Mouse (Mus musculus) common myeloid progenitor, adult 5-6 weeks (primary cell): ENCODE results near the gene Sf3b3. TPM values are rescaled to one million over a fixed set of nuclear protein-coding genes. Genes with fewer than 3 reads are reported as not detected.
A peak's percentile ranks its signal among the peaks of the same experiment; 100 is the strongest.
"Not testable (repeated sequence)": the region's sequence is repeated elsewhere in the genome, so short reads cannot be mapped to it uniquely, and the experiment has no call there.

Source experiments
- ATAC-seq: replicated peaks from 2 replicates; pipeline ENCODE4 v1.8.0; 2016; ENCODE audit warnings: low read depth, mild to moderate bottlenecking, moderate TSS enrichment, inconsistent platforms; ENCODE audit not compliant: poor library complexity, severe bottlenecking
- total RNA-seq: library from RNA; stranded (forward); fragments of 200-1000, 187-1606 nt; gene quantifications from 2 replicates; pipeline ENCODE4 v1.2.3, GENCODE M21; 2017

The Sf3b3 gene
- 201 and 202 TPM in 2 replicates for total RNA-seq

DNA sequence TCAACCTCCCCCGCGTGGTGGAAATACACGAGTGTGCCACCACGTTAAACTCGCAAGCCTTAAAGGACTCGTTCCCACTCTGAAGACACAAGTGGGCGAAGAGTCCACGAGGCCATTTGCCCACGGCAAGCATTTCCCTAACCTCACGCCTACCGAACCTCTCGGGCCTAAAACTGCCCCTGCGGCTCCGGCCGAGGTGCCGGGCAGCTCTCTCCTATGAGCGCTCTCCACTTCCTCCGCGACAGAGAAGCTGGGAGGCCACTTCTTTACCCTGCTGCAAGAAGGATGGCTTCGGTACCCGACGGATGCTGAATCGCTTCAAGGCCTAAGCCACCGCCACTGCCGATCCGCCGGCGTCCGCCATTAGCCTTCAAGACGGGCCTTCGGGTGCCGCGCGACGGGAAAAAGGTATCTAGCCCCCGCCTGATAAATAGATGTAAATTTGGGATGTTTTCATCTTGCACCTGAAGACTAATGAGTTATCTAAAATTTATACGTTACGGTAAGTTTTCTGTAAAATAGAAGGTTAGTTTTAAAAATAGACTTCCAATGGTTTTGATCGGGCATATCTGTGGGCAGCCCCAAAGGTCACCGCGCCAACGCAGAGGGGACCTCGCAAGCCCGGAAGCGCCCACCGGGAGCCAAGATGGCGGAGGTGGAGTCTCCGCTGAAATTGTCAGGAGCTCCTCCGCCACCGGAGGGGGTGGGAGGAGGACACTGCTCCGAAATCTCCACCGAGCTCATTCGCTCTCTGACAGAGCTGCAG is at the start of gene Sf3b3, which contains the start of gene Cog4:
Gene Sf3b3 (minus strand): TSS at position 383 of the 766 bp plus-strand sequence.
Gene Cog4 (plus strand): TSS at position 196 of the 766 bp plus-strand sequence.
- peak; percentile 95 for ATAC-seq

DNA sequence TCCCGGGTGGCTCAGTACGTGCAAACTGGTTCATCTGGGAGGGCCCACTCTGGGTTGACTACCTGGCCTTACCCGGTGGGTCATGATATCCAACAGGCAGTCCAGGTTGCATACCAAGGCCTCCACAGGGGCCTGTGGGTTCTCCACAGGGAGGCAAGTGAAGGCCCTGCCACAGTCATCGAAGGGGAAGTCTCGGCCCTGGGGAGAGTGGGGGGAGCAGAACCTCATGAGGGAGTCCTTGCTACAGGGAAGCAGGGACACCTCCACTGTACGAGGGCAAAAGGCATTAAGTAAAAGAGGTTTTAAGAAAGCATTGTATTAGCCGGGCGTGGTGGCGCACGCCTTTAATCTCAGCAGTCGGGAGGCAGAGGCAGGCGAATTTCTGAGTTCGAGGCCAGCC is 49.2 kb upstream of the Sf3b3 start:
- ATAC-seq, result no peak

DNA sequence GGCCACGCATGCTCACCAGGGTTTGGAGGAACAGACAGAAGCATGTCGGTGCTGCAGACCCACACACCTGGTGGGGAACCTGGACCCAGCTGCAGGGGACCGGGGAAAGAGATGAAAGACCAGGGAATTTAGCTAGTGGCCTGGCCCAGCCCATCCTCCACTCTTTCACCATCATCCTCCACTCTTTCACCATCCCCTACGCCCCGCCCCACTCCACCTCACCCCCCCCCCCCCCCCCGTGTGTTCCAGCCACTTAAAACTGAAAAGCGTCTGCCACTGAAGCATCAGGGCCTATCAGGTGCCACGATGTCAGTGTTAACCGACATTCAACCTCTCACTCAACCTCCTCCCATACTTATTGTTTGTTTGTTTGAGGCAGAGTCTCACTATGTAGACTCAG is 48.7 kb upstream of the Sf3b3 start:
- ATAC-seq, result no peak

DNA sequence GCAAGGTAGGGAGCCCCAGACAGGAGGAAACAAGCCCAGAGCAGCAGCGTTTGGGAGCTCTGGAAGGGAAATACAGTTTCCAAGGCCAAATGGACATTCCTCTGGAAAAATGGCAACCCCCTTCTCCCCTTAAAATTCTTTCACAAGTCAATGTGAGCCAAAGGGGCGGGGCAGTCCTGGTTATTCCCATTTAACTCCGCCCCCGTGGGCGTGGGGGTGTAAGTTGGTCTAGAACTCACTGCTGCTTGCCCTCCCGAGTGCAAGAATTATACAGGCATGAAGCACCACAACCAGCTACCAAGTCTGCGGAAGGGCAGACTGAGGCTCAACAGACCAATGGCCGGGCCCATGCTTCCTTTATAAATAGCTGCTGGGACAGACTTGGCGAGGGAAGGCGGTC is 48.3 kb upstream of the Sf3b3 start:
- ATAC-seq, result no peak

DNA sequence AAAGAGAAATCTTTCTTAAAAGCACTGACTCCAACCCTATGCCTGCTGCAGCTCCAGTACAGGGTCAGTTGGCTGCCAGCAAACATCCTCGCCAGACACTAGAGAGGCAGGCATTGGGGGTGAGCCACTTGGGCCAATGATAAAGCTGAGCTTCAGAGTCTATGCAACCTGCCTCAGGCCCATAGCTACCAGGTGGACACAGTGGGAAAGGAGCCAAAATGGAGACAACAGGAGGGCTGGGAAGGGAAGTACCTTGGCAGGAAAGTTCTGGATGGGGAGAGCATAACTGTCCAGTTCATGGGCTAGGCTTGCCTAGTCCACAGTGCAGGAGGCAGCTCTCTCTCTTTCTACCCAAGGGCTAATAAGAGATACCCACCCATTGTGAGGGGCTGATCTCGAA is 46.3 kb upstream of the Sf3b3 start:
- ATAC-seq, result no peak

DNA sequence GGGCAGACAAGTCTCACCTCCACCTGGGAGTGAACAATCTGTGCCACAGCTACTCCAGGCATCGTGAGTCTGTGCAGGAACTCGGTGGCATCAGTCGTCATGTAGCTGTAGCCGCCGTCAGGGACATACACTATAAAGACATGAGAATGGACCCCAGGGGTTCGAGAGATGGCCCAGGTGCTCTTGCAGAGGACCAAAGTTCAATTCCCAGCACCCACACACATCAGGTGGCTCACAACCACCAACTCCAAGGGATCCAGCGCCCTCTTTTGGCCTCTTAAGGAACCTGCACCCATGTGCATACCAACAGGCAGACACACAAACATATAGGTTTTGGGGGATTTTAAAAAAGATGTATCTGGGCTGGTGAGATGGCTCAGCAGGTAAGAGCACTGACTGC is 45.5 kb upstream of the Sf3b3 start:
- no peak for ATAC-seq

DNA sequence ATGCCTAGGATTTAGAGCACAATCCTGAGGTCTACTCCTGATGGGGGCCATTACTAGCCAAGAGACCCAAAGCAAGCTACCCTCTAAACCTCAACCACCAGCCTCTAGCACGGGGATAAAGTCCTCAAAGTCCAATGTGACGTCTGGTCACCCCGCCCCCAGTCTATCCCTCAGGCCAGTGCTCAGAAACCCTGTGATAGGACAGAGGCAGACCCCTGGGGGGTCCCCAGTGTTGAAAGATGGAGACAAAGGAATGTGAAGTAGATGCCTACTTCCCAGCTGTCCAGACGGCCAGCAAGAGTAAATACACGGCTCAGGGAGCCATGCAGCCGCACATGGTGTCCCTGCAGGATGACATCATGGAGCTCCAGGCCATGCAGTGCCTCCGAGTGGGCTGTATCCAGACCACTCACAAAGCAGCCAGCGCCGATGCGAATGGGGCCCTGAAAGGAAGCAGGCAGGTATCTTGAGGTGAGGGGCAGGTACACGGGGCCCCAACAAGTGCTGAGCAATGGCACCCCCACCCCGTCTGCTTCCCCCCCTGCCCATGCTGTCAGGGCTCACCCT is 43.4 kb upstream of the Sf3b3 start:
- ATAC-seq, result no peak

DNA sequence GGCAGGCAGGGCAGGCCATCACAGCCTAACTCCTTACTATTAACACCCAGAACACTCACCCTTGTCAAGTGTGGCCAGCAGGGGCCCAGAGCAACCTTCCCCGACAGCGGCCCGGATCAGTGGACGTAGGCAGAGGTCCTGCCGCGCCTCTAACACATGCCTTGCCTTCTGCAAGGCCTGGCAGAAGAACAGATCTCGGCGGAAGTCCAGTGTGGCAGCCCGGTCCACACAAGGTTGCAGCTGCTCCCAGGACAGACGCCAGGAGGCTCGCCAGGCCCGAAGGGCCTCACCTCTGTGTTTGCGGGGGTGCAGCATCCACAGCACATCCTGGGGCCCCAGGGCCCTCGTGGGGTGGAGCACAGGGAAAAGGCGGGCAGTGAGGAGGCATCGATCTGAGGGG is 42.3 kb upstream of the Sf3b3 start:
- ATAC-seq, result no peak

DNA sequence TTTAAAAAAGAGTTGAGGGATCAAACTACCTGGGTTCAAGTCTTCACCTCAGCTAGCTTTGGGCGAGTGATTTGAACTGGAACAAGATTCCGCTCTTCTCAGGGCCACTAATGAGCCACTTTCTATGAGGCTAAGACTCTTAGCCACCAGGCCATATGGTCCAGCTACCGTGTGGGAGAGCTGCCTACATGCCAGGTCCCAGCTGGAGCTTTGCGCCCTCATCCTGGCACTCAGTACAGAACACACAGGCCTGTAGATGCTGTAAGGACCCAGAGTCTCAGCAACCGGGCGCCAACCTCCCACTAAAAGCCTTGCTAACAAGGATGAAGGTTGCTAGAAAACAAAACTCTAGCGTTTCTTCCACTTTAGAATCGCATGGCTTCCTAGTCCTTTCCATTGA is 41.9 kb upstream of the Sf3b3 start:
- ATAC-seq, result no peak

DNA sequence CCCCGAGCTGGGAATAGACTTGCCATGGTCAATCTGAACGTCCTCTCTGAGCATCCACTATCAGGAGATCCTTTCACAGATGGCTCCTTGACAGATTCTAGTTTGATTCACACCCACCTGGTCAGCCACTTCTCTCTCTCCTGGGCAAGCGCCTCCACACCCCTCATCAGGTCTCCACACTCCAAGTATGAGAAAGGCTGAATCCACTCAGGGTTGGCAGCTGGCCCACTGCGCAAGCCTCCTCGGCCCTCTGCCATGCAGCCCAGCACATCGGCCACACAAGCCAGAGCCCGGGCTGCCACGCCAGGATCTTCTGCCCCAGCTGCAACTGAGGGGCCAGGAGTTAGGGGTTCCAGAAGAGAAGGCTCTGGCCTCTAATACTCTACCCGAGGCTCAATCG is 41.0 kb upstream of the Sf3b3 start:
- ATAC-seq, result no peak

DNA sequence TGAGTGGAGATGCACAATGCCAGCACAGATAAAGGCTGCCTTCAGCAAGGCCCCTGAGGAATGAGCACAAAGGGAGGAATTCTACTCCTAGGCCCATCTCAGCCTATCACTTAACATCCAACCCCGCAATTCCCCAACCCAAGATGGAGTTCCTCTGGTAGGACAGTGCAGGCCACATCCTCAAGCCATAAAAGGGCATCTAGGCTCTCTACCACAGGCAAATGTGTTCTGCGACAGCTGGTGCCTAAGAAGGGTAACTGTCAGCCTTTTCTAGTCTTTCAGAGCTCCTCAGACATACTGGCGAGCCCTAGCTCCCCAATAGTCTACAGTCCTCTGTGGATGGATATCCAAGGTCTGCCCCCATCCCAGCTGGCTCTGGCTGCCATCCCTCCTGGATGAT is 40.0 kb upstream of the Sf3b3 start:
- ATAC-seq, result no peak

DNA sequence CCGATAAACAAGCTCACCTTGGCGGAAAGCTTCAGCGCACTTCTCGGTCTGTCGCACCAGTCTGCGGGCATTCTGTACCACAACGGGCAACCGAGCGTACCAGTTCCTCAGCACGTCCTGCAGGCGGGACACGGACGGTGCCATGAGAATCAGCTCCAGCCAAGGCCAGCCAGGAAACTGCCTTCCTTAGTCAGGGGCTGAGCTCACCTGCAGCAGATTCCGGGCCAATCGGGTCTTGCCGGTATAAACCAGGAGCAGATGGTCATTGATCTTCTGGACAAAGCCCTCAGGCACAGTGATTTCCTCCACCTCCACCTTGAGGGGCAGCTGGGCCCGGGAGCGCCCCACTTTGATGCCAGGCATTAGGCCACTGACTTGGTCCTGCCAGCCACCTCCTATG is 37.2 kb upstream of the Sf3b3 start:
- ATAC-seq, result no peak

DNA sequence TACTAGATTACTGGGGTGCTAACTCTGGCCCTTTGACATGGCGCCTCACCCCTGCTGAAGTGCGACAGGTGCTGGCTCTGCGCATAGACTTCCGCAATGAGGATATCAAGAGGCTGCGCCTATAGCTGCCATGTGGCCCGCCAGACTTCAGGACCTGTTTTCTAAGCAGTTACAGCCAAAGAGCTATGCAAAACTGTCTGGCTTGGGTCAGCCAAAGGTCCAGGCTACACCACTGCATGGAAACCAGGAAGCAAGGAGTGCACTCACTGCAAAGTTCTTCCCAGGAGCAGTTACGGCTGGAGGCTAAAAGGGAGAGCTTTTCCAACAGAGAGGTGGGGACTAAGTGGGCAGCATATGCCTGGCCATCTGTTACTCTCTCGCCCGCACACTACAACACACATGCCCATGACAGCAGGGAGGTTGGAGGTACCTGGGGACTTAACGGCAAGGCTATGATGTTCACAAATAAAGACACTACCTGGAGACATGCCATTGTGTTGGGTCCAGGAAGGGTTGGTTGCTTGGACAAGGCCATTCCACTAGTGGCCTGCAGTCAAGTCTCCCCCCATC is 35.2 kb upstream of the Sf3b3 start:
- ATAC-seq, result no peak

DNA sequence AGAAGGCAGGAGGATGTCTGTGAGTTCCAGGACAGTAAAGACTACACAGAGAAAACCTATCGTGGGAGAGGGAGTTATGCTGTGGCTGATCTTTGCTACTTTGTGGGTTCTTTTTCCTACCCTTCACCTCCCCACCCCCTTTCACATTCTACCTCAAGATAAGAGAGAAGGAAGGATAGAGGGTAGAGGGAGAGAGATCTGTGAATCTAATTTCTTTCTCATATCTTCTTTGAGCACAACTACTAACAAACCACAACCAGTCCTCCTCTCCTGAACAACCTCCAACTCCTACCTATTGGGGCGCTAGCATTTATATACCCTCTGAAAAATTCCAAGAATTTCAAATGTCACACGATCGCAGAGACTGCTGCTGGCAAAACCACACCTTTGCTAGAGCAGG is 31.3 kb upstream of the Sf3b3 start:
- peak; percentile 36; the same call in 1 of the 2 replicates for ATAC-seq

DNA sequence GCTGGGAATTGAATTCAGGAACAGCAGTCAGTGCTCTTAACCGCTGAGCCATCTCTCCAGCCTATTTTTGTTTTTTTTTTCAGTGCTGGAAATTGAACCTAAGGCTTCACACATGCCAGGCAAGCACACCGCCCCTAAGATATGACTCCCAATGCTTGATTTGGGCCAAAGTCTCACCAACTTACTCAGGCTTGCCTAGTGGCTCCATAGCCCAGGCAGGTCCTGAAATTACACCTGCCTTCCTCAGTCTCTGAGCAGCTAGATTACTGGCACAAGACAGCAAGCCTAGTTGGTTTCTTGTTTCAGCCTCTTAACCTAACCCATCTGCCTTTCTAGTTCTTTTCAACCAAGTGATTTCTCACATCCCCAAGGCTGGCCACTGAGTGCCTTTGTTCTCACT is 23.9 kb upstream of the Sf3b3 start:
- ATAC-seq, result no peak

DNA sequence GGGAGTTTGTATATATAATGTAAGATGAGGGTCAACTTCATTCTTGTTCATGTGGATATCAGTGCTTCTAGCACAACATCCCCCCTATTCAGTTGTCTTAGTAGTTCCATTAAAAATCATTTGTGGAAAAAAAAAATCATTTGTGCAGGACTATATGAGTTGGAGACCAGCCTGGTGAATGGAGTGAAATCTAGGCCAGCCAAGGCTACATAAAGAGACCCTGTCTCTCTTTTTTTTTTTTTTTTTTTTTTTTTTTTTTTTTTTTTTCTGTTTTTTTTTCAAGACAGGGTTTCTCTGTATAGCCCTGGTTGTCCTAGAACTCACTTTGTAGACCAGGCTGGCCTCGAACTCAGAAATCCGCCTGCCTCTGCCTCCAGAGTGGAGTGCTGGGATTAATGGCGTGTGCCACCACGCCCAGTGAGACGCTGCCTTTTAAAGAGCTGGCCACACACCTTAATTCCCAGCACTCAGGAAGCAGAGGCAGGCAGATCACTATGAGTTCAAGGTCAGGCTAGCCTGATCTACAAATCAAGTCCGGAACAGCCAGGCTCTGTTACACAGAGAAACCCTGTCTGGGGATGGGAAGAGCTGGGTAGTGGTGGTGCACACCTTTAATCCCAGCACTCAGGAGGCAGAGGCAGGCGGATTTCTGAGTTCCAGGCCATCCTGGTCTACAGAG is 14.9 kb upstream of the Sf3b3 start:
- ATAC-seq, result not testable (repeated sequence)

DNA sequence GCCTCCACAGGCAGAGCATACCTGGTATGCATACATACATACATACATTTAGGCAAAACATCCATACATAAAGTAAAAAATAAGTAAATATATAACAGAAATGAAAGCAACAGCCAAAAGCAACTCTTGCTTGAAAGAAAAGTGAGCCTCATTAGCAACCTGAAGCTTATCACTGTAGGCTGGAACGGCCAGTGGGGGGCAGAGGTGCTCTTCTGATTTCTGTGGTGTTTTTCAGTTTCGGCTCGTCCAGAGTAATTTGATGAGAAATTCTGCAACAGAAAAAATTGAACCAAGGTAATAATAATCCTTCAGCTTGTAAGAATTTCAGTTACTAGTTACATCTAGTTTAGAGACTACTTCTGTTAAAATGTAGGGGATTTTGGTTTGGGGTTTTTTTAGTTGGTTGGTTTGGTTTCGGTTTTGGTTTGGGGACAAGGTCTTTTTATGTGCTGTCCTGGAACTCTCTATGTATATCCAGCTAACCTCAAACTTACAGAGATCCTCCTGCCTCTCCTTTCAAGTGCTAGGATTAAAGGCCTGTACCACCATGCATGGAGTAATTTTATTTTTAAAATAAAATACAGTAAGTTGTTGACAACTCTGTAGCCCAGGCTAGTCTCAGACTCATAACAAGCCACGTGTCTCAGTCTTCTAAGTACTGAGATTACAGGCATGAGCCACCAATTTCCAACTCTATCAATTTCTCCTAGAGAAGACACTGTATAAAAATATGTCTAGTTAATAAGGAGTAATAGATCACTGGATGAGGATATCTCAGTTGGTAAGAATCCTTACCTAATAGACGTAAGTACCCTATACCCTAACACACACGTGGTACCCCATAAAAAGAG is 13.3 kb upstream of the Sf3b3 start:
- ATAC-seq, result peak; percentile 82

DNA sequence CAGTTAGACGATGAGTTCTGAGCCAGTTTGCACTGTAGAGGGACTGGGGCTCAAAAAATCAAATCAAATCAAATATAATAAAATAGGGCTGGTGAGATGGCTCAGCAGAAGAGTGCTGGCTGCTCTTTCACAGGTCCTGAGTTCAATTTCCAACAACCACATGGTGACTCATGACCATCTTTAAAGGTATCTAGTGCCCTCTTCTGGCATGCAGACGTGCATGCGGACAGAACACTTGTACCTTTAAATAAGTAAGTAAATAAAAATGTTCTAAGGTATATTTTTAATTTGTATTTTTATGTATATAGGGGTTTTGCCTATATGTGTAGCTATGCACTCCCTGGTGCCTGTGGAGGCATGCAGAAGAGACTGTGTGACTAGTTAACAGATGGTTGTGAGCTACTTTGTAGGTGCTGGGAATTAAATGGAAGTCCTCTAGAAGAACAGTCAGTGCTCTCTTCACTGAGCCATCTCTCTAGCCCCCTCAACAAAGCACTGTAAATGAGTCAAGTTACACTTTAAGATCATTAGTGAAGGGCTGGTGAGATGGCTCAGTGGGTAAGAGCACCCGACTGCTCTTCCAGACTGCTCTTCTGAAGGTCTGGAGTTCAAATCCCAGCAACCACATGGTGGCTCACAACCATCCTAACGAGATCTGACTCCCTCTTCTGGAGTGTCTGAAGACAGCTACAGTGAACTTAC is 10.3 kb upstream of the Sf3b3 start:
- no peak; the same call in 1 of the 2 replicates for ATAC-seq

DNA sequence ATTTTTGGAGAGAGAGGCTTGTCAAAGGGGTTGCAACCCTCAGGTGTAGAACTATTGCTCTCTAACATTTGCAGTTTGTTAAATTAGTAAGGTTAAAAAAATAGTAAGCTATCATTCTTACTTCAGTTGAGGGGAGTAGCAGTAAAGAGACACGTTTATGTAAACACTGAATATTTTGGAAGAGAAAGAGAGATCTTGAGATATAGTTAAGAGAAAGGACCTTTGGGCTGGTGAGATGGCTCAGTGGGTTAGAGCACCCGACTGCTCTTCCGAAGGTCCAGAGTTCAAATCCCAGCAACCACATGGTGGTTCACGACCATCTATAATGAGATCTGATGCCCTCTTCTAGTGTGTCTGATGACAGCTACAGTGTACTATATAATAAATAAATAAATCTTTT is 9.5 kb upstream of the Sf3b3 start:
- ATAC-seq, result not testable (repeated sequence)

DNA sequence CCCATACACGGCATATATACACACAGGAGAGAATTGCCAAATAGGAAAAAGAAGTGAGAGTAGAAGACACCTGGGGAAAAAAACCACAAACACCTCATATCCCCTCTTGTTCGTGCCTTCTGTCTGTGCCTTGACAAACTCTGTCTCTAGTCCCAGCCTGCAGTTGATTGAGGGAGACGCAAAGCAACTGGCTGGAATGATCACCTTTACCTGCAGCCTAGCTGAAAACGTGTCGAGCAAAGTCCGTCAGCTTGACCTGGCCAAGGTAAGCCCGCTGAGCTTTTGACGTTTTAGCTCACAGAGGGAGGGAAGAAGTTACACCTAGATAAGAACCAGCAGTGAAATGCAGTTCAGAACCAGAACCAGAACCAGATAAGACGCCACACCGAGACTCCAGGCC is 4.6 kb upstream of the Sf3b3 start:
- ATAC-seq, result no peak
